Mouse (Mus musculus): ENCODE data around the gene Pinlyp. TPM values are rescaled to one million over a fixed set of nuclear protein-coding genes. Genes with fewer than 3 reads are reported as not detected.

Gene Pinlyp
- polyA plus RNA-seq (2012; rRNA removed): 0.15 and 0.32 TPM in 2 replicates

GRCm38 (mm10) chr7:24546068-24546614 lies at the start of gene Pinlyp, which contains the start of gene Xrcc1:
Pinlyp (minus strand) TSS chr7:24546118.
Xrcc1 (plus strand) TSS chr7:24546289.

GRCm38 (mm10) chr7:24587330-24588105 lies 41.6 kb upstream of the Pinlyp start, which contains the start of the genes Ethe1 and Zfp575:
Ethe1 (plus strand) TSS chr7:24587543.
Zfp575 (minus strand) TSS chr7:24587641.

DNA sequence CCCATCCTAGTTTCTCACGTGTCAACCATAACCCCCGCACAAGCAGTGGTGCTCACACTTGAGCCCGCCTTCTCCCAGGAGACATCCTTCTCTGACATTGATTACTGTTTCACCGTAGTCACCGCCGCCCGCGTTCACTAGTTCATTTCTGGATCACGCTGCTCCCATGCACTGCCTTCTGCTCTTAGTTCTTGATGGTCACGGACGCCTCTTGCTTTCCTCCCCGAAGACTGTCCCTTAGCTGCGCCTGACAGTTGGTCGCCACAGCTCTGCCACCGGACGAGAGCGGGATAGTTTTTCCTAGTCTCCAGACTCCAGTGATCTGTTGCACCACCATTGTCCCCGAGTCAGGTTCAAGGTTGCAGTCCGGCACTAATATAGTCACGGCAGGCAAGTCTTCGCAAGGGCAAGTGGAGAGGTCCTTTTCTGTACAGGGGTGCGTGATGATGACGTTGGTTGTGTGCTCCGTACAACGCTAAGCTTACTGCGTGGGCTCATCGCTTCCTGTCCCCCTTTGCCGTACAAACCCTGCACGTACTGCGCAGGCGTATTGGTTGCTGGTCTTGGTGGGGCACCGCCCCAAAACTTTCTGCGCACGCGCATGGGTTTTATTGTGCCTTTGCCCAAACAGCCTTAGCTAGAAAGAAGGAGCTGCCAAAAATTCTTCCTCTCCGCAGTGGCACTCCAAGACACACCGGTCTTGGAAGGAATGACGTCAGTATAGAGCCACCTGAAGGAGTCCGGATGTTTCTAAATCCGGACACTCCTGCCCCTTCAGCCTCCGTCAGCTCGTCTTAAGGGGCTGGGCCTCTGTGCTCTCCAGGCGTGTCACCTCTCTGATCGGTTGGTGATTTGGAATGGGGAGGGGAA lies 15.6 kb downstream of the Pinlyp start, which contains the start of gene Irgq:
Irgq (plus strand) TSS at position 628 of the 870 bp plus-strand sequence.

DNA sequence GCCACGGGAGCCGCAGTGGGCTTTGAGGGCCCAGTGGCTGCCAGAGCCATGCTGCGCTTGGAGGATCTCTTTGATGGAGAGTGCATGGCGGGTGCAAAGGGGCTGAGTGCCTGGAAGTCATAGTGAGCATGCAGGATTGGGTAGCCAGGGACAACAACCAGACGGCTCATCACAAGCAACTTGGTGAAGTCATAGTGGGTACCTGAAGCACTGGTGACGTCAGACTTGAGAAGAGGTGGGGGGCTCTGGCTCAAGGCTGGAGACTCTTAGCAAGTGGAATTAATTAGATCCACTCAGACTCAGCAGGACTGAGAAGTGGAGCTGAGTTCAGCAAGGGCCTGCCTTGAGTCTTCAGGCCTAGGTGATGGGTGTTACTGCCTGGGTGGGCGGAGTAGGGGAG lies 33.6 kb downstream of the Pinlyp start, which contains the start of gene AC161166.1:
AC161166.1 (minus strand) TSS at position 101 of the 400 bp plus-strand sequence.

DNA sequence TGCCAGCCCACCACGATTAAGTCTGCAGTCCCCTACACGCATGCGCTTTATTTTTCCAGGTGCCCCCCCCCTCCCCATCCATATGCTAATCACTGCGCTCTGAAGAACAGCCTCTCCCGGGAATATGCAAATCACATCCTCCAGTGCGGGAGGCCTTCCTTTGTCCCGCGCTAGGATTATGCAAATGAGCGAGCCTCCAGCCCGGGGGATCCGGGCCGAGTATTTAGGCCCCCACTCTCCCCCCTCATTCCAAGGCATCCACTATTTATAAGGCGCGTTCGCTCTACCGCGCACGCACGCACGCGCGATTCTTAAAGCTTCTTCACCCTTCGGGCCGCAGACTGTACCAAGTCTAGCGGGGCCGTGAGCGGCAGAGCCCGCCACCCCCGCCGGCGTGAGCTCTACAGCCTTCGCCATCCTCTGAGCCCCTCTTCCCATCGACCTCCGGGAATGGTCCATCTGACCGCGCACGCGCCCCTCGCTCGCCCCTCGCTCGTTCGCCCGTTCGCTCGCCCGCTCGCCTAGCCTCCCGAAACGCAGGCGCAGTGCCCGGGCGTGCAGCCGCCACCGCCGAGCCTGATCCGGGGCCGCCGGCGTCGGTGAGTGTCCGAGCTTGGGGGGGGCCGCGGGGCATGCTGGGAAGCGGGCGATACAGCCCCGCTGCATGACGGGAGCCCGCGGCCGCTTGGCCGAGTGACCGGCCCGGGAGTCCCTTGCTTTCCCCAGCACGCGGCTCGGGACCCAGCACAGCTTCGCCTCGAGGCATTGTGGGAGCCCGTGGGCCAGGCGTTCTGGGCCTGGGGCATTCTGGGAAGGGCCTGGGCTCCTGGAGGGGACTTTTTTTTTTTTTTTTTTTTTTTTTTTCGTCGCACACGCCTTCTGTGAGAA lies 38.8 kb downstream of the Pinlyp start, which contains the start of gene Zfp428:
Zfp428 (plus strand) TSS at position 169 of the 888 bp plus-strand sequence.

Other genes starting within 250 kb of the Pinlyp start
- gene Zfp61, start 244.9 kb downstream of the Pinlyp start, polyA plus RNA-seq (2012; rRNA removed): 44.8 and 45.5 TPM in 2 replicates
- gene Zfp94, start 229.5 kb downstream of the Pinlyp start, polyA plus RNA-seq (2012; rRNA removed): 22.7 and 24.5 TPM in 2 replicates
- 0.09 and 0.11 TPM in 2 replicates for gene Tescl, start 212.2 kb downstream of the Pinlyp start, polyA plus RNA-seq (2012; rRNA removed)
- gene Lypd5, start 196.9 kb downstream of the Pinlyp start, polyA plus RNA-seq (2012; rRNA removed): not detected in 2 replicates
- gene Kcnn4, start 175.9 kb downstream of the Pinlyp start, polyA plus RNA-seq (2012; rRNA removed): 0.88 and 2.0 TPM in 2 replicates
- 61.7 and 66.7 TPM in 2 replicates for gene Smg9, start 146.5 kb downstream of the Pinlyp start, polyA plus RNA-seq (2012; rRNA removed)
- not detected in 2 replicates for gene Irgc1, start 93.8 kb downstream of the Pinlyp start, polyA plus RNA-seq (2012; rRNA removed)
- gene Plaur, start 83.6 kb downstream of the Pinlyp start, polyA plus RNA-seq (2012; rRNA removed): 2.0 and 3.5 TPM in 2 replicates
- gene Cadm4, start 64.1 kb downstream of the Pinlyp start, polyA plus RNA-seq (2012; rRNA removed): 219 and 267 TPM in 2 replicates
- gene Zfp428, start 39.1 kb downstream of the Pinlyp start, polyA plus RNA-seq (2012; rRNA removed): 237 and 300 TPM in 2 replicates
- gene AC161166.1, start 33.7 kb downstream of the Pinlyp start, polyA plus RNA-seq (2012; rRNA removed): not detected in 2 replicates
- 40.1 and 42.5 TPM in 2 replicates for gene Irgq, start 15.4 kb downstream of the Pinlyp start, polyA plus RNA-seq (2012; rRNA removed)
- gene Xrcc1, start 171 bp upstream of the Pinlyp start, polyA plus RNA-seq (2012; rRNA removed): 87.2 and 95.1 TPM in 2 replicates
- gene Ethe1, start 41.4 kb upstream of the Pinlyp start, polyA plus RNA-seq (2012; rRNA removed): 15.3 and 15.7 TPM in 2 replicates
- gene Zfp575, start 41.5 kb upstream of the Pinlyp start, polyA plus RNA-seq (2012; rRNA removed): 4.1 and 5.7 TPM in 2 replicates
- 0.17 and 0.85 TPM in 2 replicates for gene Phldb3, start 64.6 kb upstream of the Pinlyp start, polyA plus RNA-seq (2012; rRNA removed)
- 0.15 and 2.2 TPM in 2 replicates for gene Lypd3, start 90.4 kb upstream of the Pinlyp start, polyA plus RNA-seq (2012; rRNA removed)
- not detected in 2 replicates for gene Tex101, start 130.6 kb upstream of the Pinlyp start, polyA plus RNA-seq (2012; rRNA removed)
- not detected in 2 replicates for gene BC049730, start 163.1 kb upstream of the Pinlyp start, polyA plus RNA-seq (2012; rRNA removed)
- not detected in 2 replicates for gene Gm4763, start 180.8 kb upstream of the Pinlyp start, polyA plus RNA-seq (2012; rRNA removed)
- gene Cd177, start 214.2 kb upstream of the Pinlyp start, polyA plus RNA-seq (2012; rRNA removed): 0.20 and 0.22 TPM in 2 replicates
- 0.14 and 0.45 TPM in 2 replicates for gene Ceacam10, start 231.1 kb upstream of the Pinlyp start, polyA plus RNA-seq (2012; rRNA removed)